Mouse (Mus musculus) heart, adult 8-10 months (tissue): ENCODE measurements around the gene Spatc1l. TPM values are rescaled to one million over a fixed set of nuclear protein-coding genes. Genes with fewer than 3 reads are reported as not detected.

Experiments used
- DNase-seq: peaks from one replicate; pipeline ENCODE4 v3.0.0; 2022; ENCODE audit warnings: low spot score
- total RNA-seq, 4 experiments: library from RNA; stranded (reverse); gene quantifications; 2 replicates each; pipeline ENCODE4 v1.2.4; 2022

Spatc1l gene
- total RNA-seq, 4 experiments from 2014 or later: not detected

DNA sequence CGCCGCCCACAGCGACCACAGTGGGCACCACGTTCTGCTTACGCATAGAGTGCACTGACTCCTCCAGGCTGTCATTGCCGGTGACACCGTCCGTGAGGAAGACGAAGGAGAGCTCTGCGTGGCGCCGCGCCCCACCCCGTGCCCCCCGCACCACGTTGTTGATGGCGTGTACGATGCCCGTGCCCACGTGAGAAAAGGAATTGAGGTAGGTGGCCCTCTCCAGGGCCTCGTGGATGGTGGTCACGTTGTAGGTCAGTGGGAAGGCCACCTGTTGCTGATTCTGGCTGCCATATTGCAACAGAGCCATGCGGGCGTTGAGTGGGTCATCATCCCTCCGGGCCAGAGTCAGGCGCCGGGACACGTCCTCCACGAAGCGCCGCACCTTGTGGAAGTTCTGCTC lies 34.3 kb downstream of the Spatc1l start:
- no peak for DNase-seq

GRCm38 (mm10) chr10:76602690-76603089 lies 40.6 kb downstream of the Spatc1l start:
- DNase-seq: no peak

- DNase-seq: no peak
Observed at GRCm38 (mm10) chr10:76612473-76612872, 50.4 kb downstream of the Spatc1l start.

Other genes with a start within 250 kb of the Spatc1l start
- gene Dip2a, start 217.0 kb upstream of the Spatc1l start, total RNA-seq: 1 to 10 TPM; 7.6 to 9.2 (median 8.4) TPM
- gene AC141477.1, start 121.8 kb upstream of the Spatc1l start, total RNA-seq: 1 to 10 TPM in 1 of 4 experiments, not detected in 3; 3.1 TPM
- gene Pcnt, start 119.5 kb upstream of the Spatc1l start, total RNA-seq: 10 to 100 TPM; 46.5 to 61.5 (median 54.6) TPM
- gene 2610028H24Rik, start 113.2 kb upstream of the Spatc1l start, total RNA-seq: under 1 TPM in 3 of 4 experiments, not detected in 1; 0.22 to 0.49 (median 0.25) TPM
- 10 to 100 TPM; 23.8 to 28.8 (median 25.4) TPM for gene Mcm3ap, start 93.3 kb upstream of the Spatc1l start, total RNA-seq
- 1 to 10 TPM; 2.9 to 4.0 (median 3.7) TPM for gene Ybey, start 93.2 kb upstream of the Spatc1l start, total RNA-seq
- gene Lss, start 30.7 kb upstream of the Spatc1l start, total RNA-seq: 1 to 10 TPM; 4.9 to 9.2 (median 7.7) TPM
- gene Ftcd, start 13.4 kb downstream of the Spatc1l start, total RNA-seq: not detected
- 10 to 100 TPM; 27.7 to 45.4 (median 40.4) TPM for gene Col6a2, start 61.4 kb downstream of the Spatc1l start, total RNA-seq
- 10 to 100 TPM; 23.3 to 31.8 (median 29.8) TPM for gene Col6a1, start 163.9 kb downstream of the Spatc1l start, total RNA-seq